Mouse (Mus musculus): ENCODE data around the gene Cyfip2. TPM values are rescaled to one million over a fixed set of nuclear protein-coding genes. Genes with fewer than 3 reads are reported as not detected.
A peak's percentile ranks its signal among the peaks of the same experiment; 100 is the strongest.
"Not testable (repeated sequence)": the region's sequence is repeated elsewhere in the genome, so short reads cannot be mapped to it uniquely, and the experiment has no call there.

Cyfip2 gene
- total RNA-seq, 2 experiments from 2014 or later, result 362 to 381 TPM

- DNase-seq (ENCODE audit: low spot score in 2 of 2), result peak; percentile 48 to 68
These were observed 110.8 kb downstream of the Cyfip2 start for GRCm38 (mm10) chr11:46201636-46202546.

- DNase-seq (ENCODE audit: low spot score in 2 of 2), result no peak
These were observed 112.0 kb downstream of the Cyfip2 start for GRCm38 (mm10) chr11:46200664-46201063.

GRCm38 (mm10) chr11:46194175-46194574 lies 118.5 kb downstream of the Cyfip2 start:
- no peak for DNase-seq (ENCODE audit: low spot score in 2 of 2)

DNA sequence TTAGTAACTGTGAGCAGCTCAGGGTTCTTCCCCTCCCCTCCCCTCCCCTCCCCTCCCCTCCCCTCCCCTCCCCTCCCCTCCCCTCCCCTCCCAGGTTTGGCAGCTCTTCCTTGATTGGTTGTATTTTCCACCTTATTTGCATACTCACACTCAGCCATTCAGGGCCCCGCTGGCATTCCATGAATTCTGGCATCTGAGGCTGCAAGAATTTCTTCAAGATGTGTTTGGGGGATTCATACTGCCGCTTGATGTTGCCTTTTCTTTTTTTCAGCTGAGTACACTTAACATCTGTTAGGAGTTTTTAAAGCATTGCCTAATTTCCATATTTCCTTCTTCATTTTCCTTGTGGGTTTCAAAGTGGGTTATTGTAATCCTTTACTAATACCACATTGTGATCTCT lies 124.4 kb downstream of the Cyfip2 start:
- DNase-seq (ENCODE audit: low spot score in 2 of 2), result no peak

- peak in 1 of 2 experiments; percentile 24 for DNase-seq (ENCODE audit: low spot score in 2 of 2)
These were observed 127.2 kb downstream of the Cyfip2 start for GRCm38 (mm10) chr11:46185486-46185885.

GRCm38 (mm10) chr11:46184946-46185345 lies 127.7 kb downstream of the Cyfip2 start:
- no peak for DNase-seq (ENCODE audit: low spot score in 2 of 2)

DNA sequence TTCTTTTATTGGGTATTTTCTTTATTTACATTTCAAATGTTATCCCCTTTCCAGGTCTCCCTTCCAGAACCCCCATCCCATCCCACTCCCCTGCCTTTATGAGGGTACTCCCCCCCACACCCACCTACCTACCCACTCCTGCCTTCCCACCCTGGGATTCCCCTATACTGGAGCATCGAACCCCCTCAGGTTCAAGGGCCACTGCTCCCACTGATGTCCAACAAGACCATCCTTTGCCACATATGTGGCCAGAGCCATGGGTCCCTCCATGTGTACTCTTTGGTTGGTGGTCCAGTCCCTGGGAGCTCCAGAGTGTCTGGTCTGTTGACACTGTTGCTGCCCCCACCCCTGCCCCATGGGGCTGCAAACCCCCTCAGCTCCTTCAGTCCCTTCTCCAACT lies 130.6 kb downstream of the Cyfip2 start:
- DNase-seq (ENCODE audit: low spot score in 2 of 2), result not testable (repeated sequence)

GRCm38 (mm10) chr11:46177246-46178043 lies 135.2 kb downstream of the Cyfip2 start:
- no peak for DNase-seq (ENCODE audit: low spot score in 2 of 2)

GRCm38 (mm10) chr11:46176155-46176554 lies 136.5 kb downstream of the Cyfip2 start:
- DNase-seq (ENCODE audit: low spot score in 2 of 2), result no peak

GRCm38 (mm10) chr11:46172128-46172527 lies 140.5 kb downstream of the Cyfip2 start:
- no peak for DNase-seq (ENCODE audit: low spot score in 2 of 2)

DNA sequence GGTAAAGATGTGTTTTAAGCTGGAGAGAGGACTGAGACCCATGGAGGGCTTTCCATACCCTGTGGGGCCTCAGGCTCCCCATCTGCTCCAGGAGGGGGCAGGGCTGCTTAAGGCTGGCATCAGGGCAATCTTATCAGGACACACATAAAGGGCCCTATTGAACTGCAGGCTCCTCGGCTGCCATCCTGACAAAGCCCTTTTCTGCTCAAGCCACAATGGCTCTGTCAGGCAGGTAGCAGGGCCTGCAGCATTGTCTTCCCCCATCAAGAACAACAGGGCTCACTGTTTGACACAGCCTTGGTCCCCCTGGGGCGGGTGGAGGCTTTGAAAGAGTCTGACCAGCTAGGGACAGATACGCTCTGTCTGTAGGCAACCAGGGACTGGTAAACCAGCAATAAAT lies 142.8 kb downstream of the Cyfip2 start:
- no peak for DNase-seq (ENCODE audit: low spot score in 2 of 2)

DNA sequence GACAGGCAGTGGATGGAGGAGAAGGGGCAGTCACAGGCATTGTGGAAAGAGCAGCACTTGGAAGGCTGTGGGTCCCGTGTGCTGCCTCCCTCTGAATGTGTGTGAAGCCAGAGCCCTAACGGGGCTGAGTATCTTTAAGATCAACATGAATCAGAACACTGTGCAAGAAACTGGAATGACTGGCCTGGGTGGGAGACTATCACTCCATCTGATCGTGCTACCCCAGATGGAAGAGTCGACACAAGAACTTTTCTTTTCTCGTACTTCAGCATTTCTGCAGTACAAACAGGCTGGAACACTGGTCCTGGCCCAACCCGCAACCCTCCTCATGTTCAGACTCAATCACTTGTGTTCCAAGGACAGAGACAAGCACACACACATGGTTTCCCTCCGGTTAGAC lies 144.2 kb downstream of the Cyfip2 start:
- no peak for DNase-seq (ENCODE audit: low spot score in 2 of 2)

GRCm38 (mm10) chr11:46165866-46166585 lies 146.6 kb downstream of the Cyfip2 start, which contains the start of gene Nipal4:
Gene Nipal4 (minus strand): TSS chr11:46166508.
- no peak for DNase-seq (ENCODE audit: low spot score in 2 of 2)

DNA sequence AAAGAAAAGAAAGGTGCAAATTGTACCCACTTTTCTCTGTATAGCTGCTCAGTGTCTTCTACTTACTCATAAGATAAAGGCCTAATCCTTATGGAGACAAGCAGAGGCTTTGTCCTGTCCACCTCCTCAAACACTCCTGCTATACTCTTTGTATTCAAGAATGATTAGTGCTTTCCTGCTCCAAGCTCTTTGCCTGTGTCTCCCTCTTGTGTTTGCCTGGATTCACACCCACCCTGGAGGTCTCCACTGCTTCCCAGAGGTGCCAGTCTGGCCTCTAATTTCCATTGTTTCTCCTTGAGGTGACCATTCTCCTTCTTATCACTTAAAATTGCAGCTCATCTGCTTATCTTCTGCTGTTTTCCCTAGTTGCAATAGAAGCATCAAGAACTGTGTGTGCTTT lies 155.2 kb downstream of the Cyfip2 start:
- DNase-seq (ENCODE audit: low spot score in 2 of 2), result no peak

GRCm38 (mm10) chr11:46156945-46157344 lies 155.7 kb downstream of the Cyfip2 start:
- DNase-seq (ENCODE audit: low spot score in 2 of 2), result no peak

GRCm38 (mm10) chr11:46146619-46147018 lies 166.0 kb downstream of the Cyfip2 start:
- DNase-seq (ENCODE audit: low spot score in 2 of 2), result no peak

DNA sequence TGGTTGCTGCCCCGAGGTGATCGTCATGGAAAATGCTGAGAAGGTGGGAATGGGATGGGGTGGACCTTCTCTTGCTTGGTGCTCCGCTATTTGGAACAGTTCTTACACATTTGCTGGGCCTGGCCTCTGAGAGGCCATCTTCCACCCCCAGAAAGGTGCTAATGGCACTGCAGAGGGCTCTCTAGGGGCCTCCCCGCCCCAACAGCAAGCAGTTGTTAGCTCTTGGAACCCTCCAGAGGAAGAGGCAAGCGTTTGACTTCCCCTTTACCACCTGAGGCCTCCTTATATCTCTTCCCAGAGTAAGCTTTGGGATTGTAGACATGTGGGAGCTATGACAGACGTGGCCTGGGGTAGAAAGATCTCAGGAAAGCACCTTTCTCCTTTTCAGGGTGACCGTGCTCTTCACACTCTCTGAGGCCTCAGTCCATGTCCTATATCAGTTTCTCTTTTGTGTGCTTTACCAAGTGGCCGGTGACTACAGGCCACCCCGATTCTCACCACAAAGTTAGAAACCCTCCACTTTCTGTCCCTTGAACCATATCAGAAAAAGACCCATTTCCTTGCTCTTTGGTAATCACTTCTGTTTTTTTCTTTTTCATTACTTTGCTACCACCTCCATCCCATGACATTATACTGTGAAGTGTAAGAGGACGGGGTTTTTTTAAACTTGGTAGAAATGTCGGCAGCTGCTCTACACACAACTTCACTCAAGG lies 167.3 kb downstream of the Cyfip2 start:
- no peak for DNase-seq (ENCODE audit: low spot score in 2 of 2)
